Mouse (Mus musculus): ENCODE results near the gene Dnajc25.

- TF ChIP-seq CTCF (IDR thresholded peaks at IDR 0.05; ENCODE audit: extremely low read depth, insufficient read depth, low read length) (no peak), POLR2A (IDR thresholded peaks at IDR 0.05; ENCODE audit: extremely low read depth, insufficient read depth, low read length) (no peak)
Measured at GRCm38 (mm10) chr4:58948391-58948790, 46.5 kb upstream of the Dnajc25 start.
